Comparison of ENCODE assay signal across 14 mouse cellular contexts in genomic region chr5:143065230-143065629, GRCm38 (mm10). TPM values are rescaled to one million over a fixed set of nuclear protein-coding genes. Genes with fewer than 3 reads are reported as not detected.
DNase-seq lines count a peak whose midpoint lies in the region; ATAC-seq and TF ChIP-seq lines count a peak whose summit lies in the region.
"Had no signal": no experiment of that assay in that cellular context is flagged by ENCODE, and none has a peak within 500 bp of the region (broad histone marks: within the 10 kb centered on the region; RNA-seq: fewer than 3 reads in every experiment).

No protein-coding gene starts in this region.

- no peak for TF ChIP-seq CTCF in midbrain, postnatal 0 days (IDR thresholded peaks at IDR 0.05)

- peaks cover 70% of the 10 kb centered on the region for H3K36me3 ChIP-seq in forebrain, embryonic 14.5 days (ENCODE audit: control insufficient read depth, insufficient read depth, low read length)
- peaks cover 69% of the 10 kb centered on the region for H3K36me3 ChIP-seq in forebrain, embryonic 13.5 days (ENCODE audit: poor library complexity, severe bottlenecking)
- peaks cover 27% of the 10 kb centered on the region for H3K36me3 ChIP-seq in midbrain, postnatal 0 days (ENCODE audit: insufficient read depth, low read length)
- H3K36me3 ChIP-seq in midbrain, embryonic 16.5 days (ENCODE audit: control insufficient read depth, insufficient read depth, low read length) = peaks cover 14% of the 10 kb centered on the region

- no peaks in the 10 kb centered on the region for H3K4me1 ChIP-seq in forebrain, embryonic 14.5 days (ENCODE audit: control insufficient read depth, insufficient read depth, low read length)
- 0 out of 2 replicates have a peak, but pooled peaks cover 4% of the 10 kb centered on the region for H3K4me1 ChIP-seq in forebrain, embryonic 13.5 days
- H3K4me1 ChIP-seq in midbrain, postnatal 0 days (ENCODE audit: insufficient read depth, low read length) = peaks cover under 1% of the 10 kb centered on the region; the same call in 1 of the 2 replicates
- peaks cover 14% of the 10 kb centered on the region for H3K4me1 ChIP-seq in midbrain, embryonic 16.5 days (ENCODE audit: control insufficient read depth, insufficient read depth, low read length)

- no peak overlapping the region for H3K27ac ChIP-seq in forebrain, embryonic 14.5 days (ENCODE audit: low read depth, low read length)
- no peak overlapping the region for H3K27ac ChIP-seq in forebrain, embryonic 13.5 days
- H3K27ac ChIP-seq in midbrain, postnatal 0 days (ENCODE audit: low read depth, low read length) = no peak overlapping the region
- H3K27ac ChIP-seq in midbrain, embryonic 16.5 days (ENCODE audit: low read length) = no peak overlapping the region

- no peak for ATAC-seq in forebrain, embryonic 14.5 days
- ATAC-seq in forebrain, embryonic 13.5 days = no peak
- no peak for ATAC-seq in midbrain, postnatal 0 days (ENCODE audit: low FRiP score)
- ATAC-seq in midbrain, embryonic 16.5 days = no peak
- no peak for ATAC-seq in inflammation-experienced regulatory T-cells, adult 6 months
- ATAC-seq: Patski had no signal

- H3K9ac ChIP-seq in forebrain, embryonic 14.5 days (ENCODE audit: low read length) = no peak overlapping the region
- no peak overlapping the region for H3K9ac ChIP-seq in forebrain, embryonic 13.5 days
- no peak overlapping the region for H3K9ac ChIP-seq in midbrain, postnatal 0 days (replicated peaks; ENCODE audit: low read length, poor library complexity, severe bottlenecking)
- no peak overlapping the region for H3K9ac ChIP-seq in midbrain, embryonic 16.5 days (ENCODE audit: low read depth, low read length)

- H3K9me3 ChIP-seq in forebrain, embryonic 14.5 days (replicated peaks; ENCODE audit: control insufficient read depth, low read length) = no peaks in the 10 kb centered on the region
- no peaks in the 10 kb centered on the region for H3K9me3 ChIP-seq in forebrain, embryonic 13.5 days (replicated peaks)
- H3K9me3 ChIP-seq in midbrain, postnatal 0 days (ENCODE audit: low read length) = no peaks in the 10 kb centered on the region
- H3K9me3 ChIP-seq in midbrain, embryonic 16.5 days (replicated peaks; ENCODE audit: control insufficient read depth, low read length, poor library complexity, severe bottlenecking) = no peaks in the 10 kb centered on the region

- peak; percentile 51 for DNase-seq in forebrain, embryonic 14.5 days (ENCODE audit: low spot score)
- DNase-seq in layer of hippocampus, adult 11-12 months (ENCODE audit: low spot score) = peak; percentile 58
- no peak for DNase-seq in layer of hippocampus, postnatal 36 days
- peak; percentile 44 for DNase-seq in midbrain, postnatal 0 days (ENCODE audit: low spot score)
- peak; percentile 65 for DNase-seq in heart, postnatal 4 days
- DNase-seq: cerebellum, postnatal 25 days; gastrocnemius, postnatal 14 days; kidney, adult 11 months; kidney, postnatal 14 days; lung, adult 2 months had no signal

- no peak overlapping the region for H3K4me2 ChIP-seq in forebrain, embryonic 14.5 days (ENCODE audit: low read length)
- no peak overlapping the region for H3K4me2 ChIP-seq in forebrain, embryonic 13.5 days
- H3K4me2 ChIP-seq in midbrain, postnatal 0 days (ENCODE audit: low read depth, low read length, poor library complexity, severe bottlenecking) = no peak overlapping the region
- no peak overlapping the region for H3K4me2 ChIP-seq in midbrain, embryonic 16.5 days (ENCODE audit: low read length)

- H3K4me3 ChIP-seq in forebrain, embryonic 14.5 days (ENCODE audit: low read depth, low read length) = no peak overlapping the region
- H3K4me3 ChIP-seq in forebrain, embryonic 13.5 days = no peak overlapping the region
- no peak overlapping the region for H3K4me3 ChIP-seq in midbrain, postnatal 0 days (ENCODE audit: low read depth, low read length)
- no peak overlapping the region for H3K4me3 ChIP-seq in midbrain, embryonic 16.5 days (ENCODE audit: low read depth, low read length)

- no peaks in the 10 kb centered on the region for H3K27me3 ChIP-seq in forebrain, embryonic 14.5 days (replicated peaks; ENCODE audit: control insufficient read depth, insufficient read depth, low read length)
- no peaks in the 10 kb centered on the region for H3K27me3 ChIP-seq in forebrain, embryonic 13.5 days
- H3K27me3 ChIP-seq in midbrain, postnatal 0 days (ENCODE audit: insufficient read depth, low read length) = no peaks in the 10 kb centered on the region
- no peaks in the 10 kb centered on the region for H3K27me3 ChIP-seq in midbrain, embryonic 16.5 days (ENCODE audit: control insufficient read depth, insufficient read depth, low read depth, low read length)
- H3K27me3 ChIP-seq: Patski had no signal

- WGBS in forebrain, embryonic 14.5 days = 71% methylated on average over 2 of the region's 2 CpGs
- 82% methylated on average over 2 of the region's 2 CpGs for WGBS in forebrain, embryonic 13.5 days
- 61% methylated on average over 2 of the region's 2 CpGs for WGBS in midbrain, postnatal 0 days
- 71% methylated on average over 2 of the region's 2 CpGs for WGBS in midbrain, embryonic 16.5 days

RNA-seq across cellular contexts. Expression of gene Rnf216, which starts 47.6 kb away (rescaled TPM):
- polyA plus RNA-seq in forebrain, embryonic 14.5 days (2014; fragmentation: Nextera tagmentation; extraction: Ambion mirVana) = 26.9 and 38.6 TPM in 2 replicates
- 36.7 and 38.4 TPM in 2 replicates for polyA plus RNA-seq in forebrain, embryonic 13.5 days (2015; fragmentation: Nextera tagmentation; extraction: Ambion mirVana)
- total RNA-seq in layer of hippocampus, postnatal 36 days (2021) = 10 to 100 TPM; 49.3 to 51.1 TPM
- 37.0 and 40.7 TPM in 2 replicates for total RNA-seq in midbrain, postnatal 0 days (2014; rRNA removed)
- 22.1 and 27.5 TPM in 2 replicates for polyA plus RNA-seq in midbrain, postnatal 0 days (2015; fragmentation: Nextera tagmentation; extraction: Ambion mirVana)
- polyA plus RNA-seq in midbrain, embryonic 16.5 days (2015; fragmentation: Nextera tagmentation; extraction: Ambion mirVana) = 28.9 and 34.4 TPM in 2 replicates
- total RNA-seq in heart, postnatal 4 days (2021) = 10 to 100 TPM; 28.9 to 32.2 TPM
- 10 to 100 TPM; 31.4 to 41.7 (median 32.2) TPM for polyA plus RNA-seq in inflammation-experienced regulatory T-cells, adult 6 months (2017; shearing (Covaris generic))

Comparison
In these comparisons a context has a peak if more than half of its experiments do, and no peak if none do; other contexts are left out.
1. DNase-seq: peak in forebrain, embryonic 14.5 days (single experiment), layer of hippocampus, adult 11-12 months (single experiment), midbrain, postnatal 0 days (single experiment) and heart, postnatal 4 days (single experiment); none in layer of hippocampus, postnatal 36 days (0 of 2).